Mouse (Mus musculus): Measurements from ENCODE around the gene Tpmt. TPM values are rescaled to one million over a fixed set of nuclear protein-coding genes. Genes with fewer than 3 reads are reported as not detected.

Gene Tpmt
- total and polyA plus RNA-seq, 2 experiments, result 13.9 to 45.4 TPM

GRCm38 (mm10) chr13:47050009-47050408, 5.5 kb upstream of the Tpmt start:
- TF ChIP-seq CTCF (IDR thresholded peaks at IDR 0.05; ENCODE audit: low read depth, low read length), result no peak
- no peak for TF ChIP-seq POLR2A (IDR thresholded peaks at IDR 0.05; ENCODE audit: extremely low read depth, insufficient read depth, low read length)
- peaks cover 20% of the 10 kb centered on the region for H3K36me3 ChIP-seq (ENCODE audit: control insufficient read depth, insufficient read depth, low read length)
- no peak overlapping the region for H3K27ac ChIP-seq (replicated peaks; ENCODE audit: insufficient read depth, low read depth, low read length)
- no peak overlapping the region for H3K4me3 ChIP-seq (ENCODE audit: insufficient read depth, low read depth, low read length)
- whole genome bisulfite sequencing, result 31% methylated on average over 4 of the region's 4 CpGs
- H3K79me2 ChIP-seq (ENCODE audit: control insufficient read depth, insufficient read depth, low read length), result peaks cover 3% of the 10 kb centered on the region; the same call in 1 of the 2 replicates
- H3K9ac ChIP-seq (ENCODE audit: low read depth, low read length), result no peak overlapping the region
- H3K4me1 ChIP-seq (ENCODE audit: control insufficient read depth, insufficient read depth, low read length), result peaks cover 12% of the 10 kb centered on the region
- no peaks in the 10 kb centered on the region for H3K27me3 ChIP-seq (ENCODE audit: control insufficient read depth, insufficient read depth, low read length)
- peak; percentile 84 for DNase-seq (ENCODE audit: extremely low read depth, low read depth, low spot score)

- H3K27me3 ChIP-seq (ENCODE audit: control insufficient read depth, insufficient read depth, low read length), result no peaks in the 10 kb centered on the region
- H3K4me1 ChIP-seq (ENCODE audit: control insufficient read depth, insufficient read depth, low read length), result peaks cover 18% of the 10 kb centered on the region
- no peak overlapping the region for H3K4me3 ChIP-seq (ENCODE audit: insufficient read depth, low read depth, low read length)
- H3K9ac ChIP-seq (ENCODE audit: low read depth, low read length), result 0 out of 2 replicates have a peak overlapping the region, but pooled peaks have one; percentile 8
- H3K79me2 ChIP-seq (ENCODE audit: control insufficient read depth, insufficient read depth, low read length), result peaks cover 15% of the 10 kb centered on the region; the same call in 1 of the 2 replicates
- TF ChIP-seq CTCF (IDR thresholded peaks at IDR 0.05; ENCODE audit: low read depth, low read length) (no peak), POLR2A (IDR thresholded peaks at IDR 0.05; ENCODE audit: extremely low read depth, insufficient read depth, low read length) (no peak)
- H3K36me3 ChIP-seq (ENCODE audit: control insufficient read depth, insufficient read depth, low read length), result peaks cover 10% of the 10 kb centered on the region
- peak overlapping the region; percentile 63 for H3K27ac ChIP-seq (replicated peaks; ENCODE audit: insufficient read depth, low read depth, low read length)
- 30% methylated on average over 4 of the region's 4 CpGs for WGBS
- DNase-seq (ENCODE audit: extremely low read depth, low read depth, low spot score), result peak; percentile 95
These were observed 3.5 kb upstream of the Tpmt start for GRCm38 (mm10) chr13:47047996-47048395.

GRCm38 (mm10) chr13:47043833-47044616, 512 bp downstream of the Tpmt start:
- peaks cover 15% of the 10 kb centered on the region; the same call in 1 of the 2 replicates for H3K79me2 ChIP-seq (ENCODE audit: control insufficient read depth, insufficient read depth, low read length)
- peaks cover 17% of the 10 kb centered on the region for H3K4me1 ChIP-seq (ENCODE audit: control insufficient read depth, insufficient read depth, low read length)
- no peak for DNase-seq (ENCODE audit: extremely low read depth, low read depth, low spot score)
- H3K27me3 ChIP-seq (ENCODE audit: control insufficient read depth, insufficient read depth, low read length), result no peaks in the 10 kb centered on the region
- WGBS, result 1% methylated on average over 45 of the region's 45 CpGs
- peak overlapping the region; percentile 94 for H3K9ac ChIP-seq (ENCODE audit: low read depth, low read length)
- peak overlapping the region; percentile 45 for H3K27ac ChIP-seq (replicated peaks; ENCODE audit: insufficient read depth, low read depth, low read length)
- no peak for TF ChIP-seq CTCF (IDR thresholded peaks at IDR 0.05; ENCODE audit: low read depth, low read length)
- no peak for TF ChIP-seq POLR2A (IDR thresholded peaks at IDR 0.05; ENCODE audit: extremely low read depth, insufficient read depth, low read length)
- H3K36me3 ChIP-seq (ENCODE audit: control insufficient read depth, insufficient read depth, low read length), result peaks cover 2% of the 10 kb centered on the region
- peak overlapping the region; percentile 87 for H3K4me3 ChIP-seq (ENCODE audit: insufficient read depth, low read depth, low read length)

GRCm38 (mm10) chr13:47043030-47043680, 1.4 kb downstream of the Tpmt start, which contains the start of gene Kdm1b:
TSS of gene Kdm1b (plus strand) at chr13:47043499.
- peak within 1 kb of the TSS; percentile 94 for H3K9ac ChIP-seq (ENCODE audit: low read depth, low read length)
- H3K4me3 ChIP-seq (ENCODE audit: insufficient read depth, low read depth, low read length), result peak within 1 kb of the TSS; percentile 87
- H3K4me1 ChIP-seq (ENCODE audit: control insufficient read depth, insufficient read depth, low read length), result peaks cover 17% of the 10 kb centered on the region
- WGBS, result under 1% methylated on average over 48 of the region's 48 CpGs
- no peak for TF ChIP-seq CTCF (IDR thresholded peaks at IDR 0.05; ENCODE audit: low read depth, low read length)
- TF ChIP-seq POLR2A (IDR thresholded peaks at IDR 0.05; ENCODE audit: extremely low read depth, insufficient read depth, low read length), result peak; percentile 95
- H3K79me2 ChIP-seq (ENCODE audit: control insufficient read depth, insufficient read depth, low read length), result peaks cover 15% of the 10 kb centered on the region; the same call in 1 of the 2 replicates
- DNase-seq (ENCODE audit: extremely low read depth, low read depth, low spot score), result peak; percentile 95
- H3K27ac ChIP-seq (replicated peaks; ENCODE audit: insufficient read depth, low read depth, low read length), result peak within 1 kb of the TSS; percentile 81
- peaks cover 6% of the 10 kb centered on the region for H3K36me3 ChIP-seq (ENCODE audit: control insufficient read depth, insufficient read depth, low read length)
- H3K27me3 ChIP-seq (ENCODE audit: control insufficient read depth, insufficient read depth, low read length), result no peaks in the 10 kb centered on the region

- TF ChIP-seq POLR2A (IDR thresholded peaks at IDR 0.05; ENCODE audit: extremely low read depth, insufficient read depth, low read length), result no peak
- TF ChIP-seq CTCF (IDR thresholded peaks at IDR 0.05; ENCODE audit: low read depth, low read length), result no peak
- Histone ChIP-seq H3K27ac (replicated peaks; ENCODE audit: insufficient read depth, low read depth, low read length) (peak overlapping the region; percentile 81), H3K79me2 (ENCODE audit: control insufficient read depth, insufficient read depth, low read length) (peaks cover 15% of the 10 kb centered on the region; the same call in 1 of the 2 replicates), H3K9ac (ENCODE audit: low read depth, low read length) (peak overlapping the region; percentile 36), H3K27me3 (ENCODE audit: control insufficient read depth, insufficient read depth, low read length) (no peaks in the 10 kb centered on the region), H3K4me1 (ENCODE audit: control insufficient read depth, insufficient read depth, low read length) (peaks cover 11% of the 10 kb centered on the region), H3K4me3 (ENCODE audit: insufficient read depth, low read depth, low read length) (peak overlapping the region; percentile 57), H3K36me3 (ENCODE audit: control insufficient read depth, insufficient read depth, low read length) (peaks cover 6% of the 10 kb centered on the region)
- WGBS, result 6% methylated on average over 8 of the region's 8 CpGs
- peak; percentile 71 for DNase-seq (ENCODE audit: extremely low read depth, low read depth, low spot score)
These were observed 2.4 kb downstream of the Tpmt start for GRCm38 (mm10) chr13:47042024-47042633.
